Mouse (Mus musculus): ENCODE data around the gene Dock1. TPM values are rescaled to one million over a fixed set of nuclear protein-coding genes. Genes with fewer than 3 reads are reported as not detected.

Gene Dock1
- polyA plus RNA-seq, 1 experiment from 2014 or later, result 5.9 TPM

- Histone ChIP-seq H3K27ac (ENCODE audit: low read depth, low read length) (no peak overlapping the region), H3K27me3 (ENCODE audit: control insufficient read depth, insufficient read depth, low read length) (no peaks in the 10 kb centered on the region), H3K4me1 (ENCODE audit: control insufficient read depth, insufficient read depth, low read length) (peaks cover 4% of the 10 kb centered on the region), H3K4me3 (ENCODE audit: low read depth, low read length) (no peak overlapping the region), H3K36me3 (ENCODE audit: control insufficient read depth, insufficient read depth, low read length) (no peaks in the 10 kb centered on the region), H3K4me2 (ENCODE audit: low read depth, low read length) (no peak overlapping the region), H3K9me3 (ENCODE audit: control insufficient read depth, low read length) (no peaks in the 10 kb centered on the region), H3K9ac (replicated peaks; ENCODE audit: low read depth, low read length) (no peak overlapping the region)
- ATAC-seq (ENCODE audit: low read depth), result no peak
- WGBS, result 46% methylated on average over 11 of the region's 11 CpGs
Measured at GRCm38 (mm10) chr7:134725551-134726529, 55.4 kb downstream of the Dock1 start.

GRCm38 (mm10) chr7:134726530-134727258 is 56.2 kb downstream of the Dock1 start:
- H3K27ac ChIP-seq (ENCODE audit: low read depth, low read length), result no peak overlapping the region
- no peak for ATAC-seq (ENCODE audit: low read depth)
- no peaks in the 10 kb centered on the region for H3K36me3 ChIP-seq (ENCODE audit: control insufficient read depth, insufficient read depth, low read length)
- 80% methylated on average over 5 of the region's 5 CpGs for WGBS
- H3K27me3 ChIP-seq (ENCODE audit: control insufficient read depth, insufficient read depth, low read length), result no peaks in the 10 kb centered on the region
- H3K4me3 ChIP-seq (ENCODE audit: low read depth, low read length), result no peak overlapping the region
- peaks cover 4% of the 10 kb centered on the region for H3K4me1 ChIP-seq (ENCODE audit: control insufficient read depth, insufficient read depth, low read length)
- H3K9me3 ChIP-seq (ENCODE audit: control insufficient read depth, low read length), result no peaks in the 10 kb centered on the region
- H3K9ac ChIP-seq (replicated peaks; ENCODE audit: low read depth, low read length), result no peak overlapping the region
- no peak overlapping the region for H3K4me2 ChIP-seq (ENCODE audit: low read depth, low read length)

DNA sequence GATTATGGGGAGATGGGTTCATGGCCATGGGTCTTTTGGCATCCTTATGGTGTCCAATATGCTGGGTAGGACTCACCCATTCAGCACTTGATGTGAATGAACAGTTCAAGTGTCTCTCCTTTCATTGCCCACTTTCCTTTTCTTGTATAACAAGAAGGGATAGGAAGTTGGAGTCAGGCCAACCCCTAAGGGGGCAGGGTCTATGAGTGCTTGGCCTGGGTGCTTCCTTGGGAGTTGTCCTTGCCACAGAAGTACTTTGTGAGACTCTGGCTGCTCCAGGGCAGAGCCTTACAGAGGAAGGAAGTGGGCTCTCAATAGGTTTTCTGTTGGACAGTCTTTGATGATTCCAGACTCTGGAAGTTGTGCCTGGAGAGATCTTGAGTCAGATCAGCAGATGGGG is 58.9 kb downstream of the Dock1 start:
- H3K36me3 ChIP-seq (ENCODE audit: control insufficient read depth, insufficient read depth, low read length), result no peaks in the 10 kb centered on the region
- ATAC-seq (ENCODE audit: low read depth), result no peak
- H3K4me2 ChIP-seq (ENCODE audit: low read depth, low read length), result no peak overlapping the region
- no peak overlapping the region for H3K9ac ChIP-seq (replicated peaks; ENCODE audit: low read depth, low read length)
- peaks cover 4% of the 10 kb centered on the region for H3K4me1 ChIP-seq (ENCODE audit: control insufficient read depth, insufficient read depth, low read length)
- no peaks in the 10 kb centered on the region for H3K27me3 ChIP-seq (ENCODE audit: control insufficient read depth, insufficient read depth, low read length)
- no peaks in the 10 kb centered on the region for H3K9me3 ChIP-seq (ENCODE audit: control insufficient read depth, low read length)
- H3K27ac ChIP-seq (ENCODE audit: low read depth, low read length), result no peak overlapping the region
- no peak overlapping the region for H3K4me3 ChIP-seq (ENCODE audit: low read depth, low read length)

DNA sequence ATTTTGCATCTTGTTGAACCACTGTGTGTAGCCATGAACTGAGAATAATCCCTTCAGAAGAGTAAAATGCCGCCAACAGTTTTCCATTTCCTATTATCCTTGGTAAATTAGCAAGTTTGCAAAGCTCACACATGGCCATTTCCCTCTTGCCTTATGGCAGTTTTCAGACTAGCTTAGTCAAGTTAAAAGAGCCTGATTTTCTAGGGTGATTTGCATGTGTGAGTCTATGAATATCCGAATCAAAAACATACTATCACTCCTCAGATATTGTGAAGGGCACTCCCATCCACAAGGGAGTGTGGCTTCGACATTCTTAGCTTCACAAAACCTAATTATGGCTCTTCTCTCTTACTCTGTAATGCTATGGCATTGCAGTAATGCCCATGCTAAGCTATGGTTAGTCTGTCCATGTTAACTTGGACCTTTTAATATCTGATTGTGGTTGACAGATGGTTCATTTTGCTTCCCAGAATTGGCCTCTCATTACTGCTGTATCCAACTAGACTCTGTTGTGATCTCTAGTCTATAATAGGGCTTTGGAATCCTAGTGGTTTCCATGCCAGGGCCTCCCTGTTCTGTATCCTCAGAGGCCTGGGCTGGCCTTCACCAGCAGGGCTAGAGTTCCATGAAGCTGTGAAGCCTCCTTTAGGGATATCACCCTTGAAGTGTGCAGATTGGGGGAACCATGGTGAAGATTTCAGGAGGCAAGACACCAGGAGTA is 60.1 kb downstream of the Dock1 start:
- H3K9me3 ChIP-seq (ENCODE audit: control insufficient read depth, low read length), result no peaks in the 10 kb centered on the region
- H3K27ac ChIP-seq (ENCODE audit: low read depth, low read length), result no peak overlapping the region
- H3K27me3 ChIP-seq (ENCODE audit: control insufficient read depth, insufficient read depth, low read length), result no peaks in the 10 kb centered on the region
- H3K4me2 ChIP-seq (ENCODE audit: low read depth, low read length), result no peak overlapping the region
- H3K9ac ChIP-seq (replicated peaks; ENCODE audit: low read depth, low read length), result no peak overlapping the region
- H3K4me3 ChIP-seq (ENCODE audit: low read depth, low read length), result no peak overlapping the region
- no peaks in the 10 kb centered on the region for H3K36me3 ChIP-seq (ENCODE audit: control insufficient read depth, insufficient read depth, low read length)
- WGBS, result 92% methylated on average over 3 of the region's 3 CpGs
- no peaks in the 10 kb centered on the region for H3K4me1 ChIP-seq (ENCODE audit: control insufficient read depth, insufficient read depth, low read length)
- ATAC-seq (ENCODE audit: low read depth), result no peak

GRCm38 (mm10) chr7:134747059-134747458 is 76.6 kb downstream of the Dock1 start:
- no peak overlapping the region for H3K27ac ChIP-seq (ENCODE audit: low read depth, low read length)
- H3K9me3 ChIP-seq (ENCODE audit: control insufficient read depth, low read length), result no peaks in the 10 kb centered on the region
- ATAC-seq (ENCODE audit: low read depth), result no peak
- no peak overlapping the region for H3K4me2 ChIP-seq (ENCODE audit: low read depth, low read length)
- H3K27me3 ChIP-seq (ENCODE audit: control insufficient read depth, insufficient read depth, low read length), result no peaks in the 10 kb centered on the region
- H3K4me3 ChIP-seq (ENCODE audit: low read depth, low read length), result no peak overlapping the region
- H3K4me1 ChIP-seq (ENCODE audit: control insufficient read depth, insufficient read depth, low read length), result no peaks in the 10 kb centered on the region
- WGBS, result 92% methylated on average over 4 of the region's 4 CpGs
- no peaks in the 10 kb centered on the region for H3K36me3 ChIP-seq (ENCODE audit: control insufficient read depth, insufficient read depth, low read length)
- no peak overlapping the region for H3K9ac ChIP-seq (replicated peaks; ENCODE audit: low read depth, low read length)

- H3K36me3 ChIP-seq (ENCODE audit: control insufficient read depth, insufficient read depth, low read length), result no peaks in the 10 kb centered on the region
- H3K27me3 ChIP-seq (ENCODE audit: control insufficient read depth, insufficient read depth, low read length), result no peaks in the 10 kb centered on the region
- H3K4me3 ChIP-seq (ENCODE audit: low read depth, low read length), result no peak overlapping the region
- no peak for ATAC-seq (ENCODE audit: low read depth)
- 96% methylated on average over 3 of the region's 3 CpGs for WGBS
- H3K9ac ChIP-seq (replicated peaks; ENCODE audit: low read depth, low read length), result no peak overlapping the region
- no peaks in the 10 kb centered on the region for H3K4me1 ChIP-seq (ENCODE audit: control insufficient read depth, insufficient read depth, low read length)
- H3K27ac ChIP-seq (ENCODE audit: low read depth, low read length), result no peak overlapping the region
- no peak overlapping the region for H3K4me2 ChIP-seq (ENCODE audit: low read depth, low read length)
- H3K9me3 ChIP-seq (ENCODE audit: control insufficient read depth, low read length), result no peaks in the 10 kb centered on the region
Measured at GRCm38 (mm10) chr7:134748376-134748775, 77.9 kb downstream of the Dock1 start.

GRCm38 (mm10) chr7:134749613-134750012 is 79.2 kb downstream of the Dock1 start:
- Histone ChIP-seq H3K27me3 (ENCODE audit: control insufficient read depth, insufficient read depth, low read length) (no peaks in the 10 kb centered on the region), H3K4me2 (ENCODE audit: low read depth, low read length) (no peak overlapping the region), H3K9ac (replicated peaks; ENCODE audit: low read depth, low read length) (no peak overlapping the region), H3K4me3 (ENCODE audit: low read depth, low read length) (no peak overlapping the region), H3K36me3 (ENCODE audit: control insufficient read depth, insufficient read depth, low read length) (no peaks in the 10 kb centered on the region), H3K27ac (ENCODE audit: low read depth, low read length) (no peak overlapping the region), H3K4me1 (ENCODE audit: control insufficient read depth, insufficient read depth, low read length) (no peaks in the 10 kb centered on the region), H3K9me3 (ENCODE audit: control insufficient read depth, low read length) (no peaks in the 10 kb centered on the region)
- no peak for ATAC-seq (ENCODE audit: low read depth)
- 89% methylated on average over 1 of the region's 1 CpGs for WGBS

DNA sequence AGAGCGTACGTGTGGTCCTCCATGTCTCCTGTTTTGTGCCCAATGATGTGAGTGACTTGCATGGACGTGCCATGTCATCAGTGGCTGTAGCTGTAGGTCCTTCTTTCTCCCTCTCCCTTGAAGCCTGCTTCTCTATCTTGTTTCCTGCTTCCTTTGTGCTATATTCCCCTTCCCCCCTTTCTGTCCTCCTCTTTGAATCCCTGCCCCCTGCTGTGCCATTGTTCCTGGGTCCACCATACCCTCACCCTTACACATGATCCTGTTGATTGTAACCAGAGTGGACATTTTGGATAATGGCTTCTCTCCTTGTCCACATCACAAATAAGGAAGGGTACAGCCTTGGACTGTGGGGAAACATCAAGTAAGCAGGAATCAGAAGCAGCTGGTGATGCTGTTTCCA is 81.0 kb downstream of the Dock1 start:
- no peak overlapping the region for H3K9ac ChIP-seq (replicated peaks; ENCODE audit: low read depth, low read length)
- no peak overlapping the region for H3K27ac ChIP-seq (ENCODE audit: low read depth, low read length)
- 90% methylated on average over 3 of the region's 3 CpGs for WGBS
- no peaks in the 10 kb centered on the region for H3K9me3 ChIP-seq (ENCODE audit: control insufficient read depth, low read length)
- no peak overlapping the region for H3K4me2 ChIP-seq (ENCODE audit: low read depth, low read length)
- no peaks in the 10 kb centered on the region for H3K36me3 ChIP-seq (ENCODE audit: control insufficient read depth, insufficient read depth, low read length)
- no peak overlapping the region for H3K4me3 ChIP-seq (ENCODE audit: low read depth, low read length)
- H3K4me1 ChIP-seq (ENCODE audit: control insufficient read depth, insufficient read depth, low read length), result no peaks in the 10 kb centered on the region
- no peaks in the 10 kb centered on the region for H3K27me3 ChIP-seq (ENCODE audit: control insufficient read depth, insufficient read depth, low read length)
- no peak for ATAC-seq (ENCODE audit: low read depth)

All from neural tube, embryonic 14.5 days (tissue).